Mouse (Mus musculus) spleen, postnatal 36 days (tissue): ENCODE results near the gene Tcam1.

Source experiments
- DNase-seq, 2 experiments: peaks; one replicate each; pipeline ENCODE4 v3.0.0; 2022; ENCODE audit warnings: low spot score in 2 of 2, mixed read lengths in 1 of 2

Gene Tcam1

GRCm38 (mm10) chr11:106318406-106319366 is 42.2 kb downstream of the Tcam1 start:
- DNase-seq, result peak; percentile 71 to 74

- DNase-seq, result peak; percentile 89 to 90
Measured at GRCm38 (mm10) chr11:106324858-106325257, 48.4 kb downstream of the Tcam1 start.

GRCm38 (mm10) chr11:106325566-106326206 is 49.2 kb downstream of the Tcam1 start:
- peak; percentile 83 to 87 for DNase-seq

- peak in 1 of 2 experiments; percentile 2 for DNase-seq
Measured at GRCm38 (mm10) chr11:106326475-106326874, 50.0 kb downstream of the Tcam1 start.

- no peak for DNase-seq
Measured at GRCm38 (mm10) chr11:106328521-106328920, 52.0 kb downstream of the Tcam1 start.

- DNase-seq, result no peak
Measured at GRCm38 (mm10) chr11:106329128-106329527, 52.7 kb downstream of the Tcam1 start.

GRCm38 (mm10) chr11:106329682-106330081 is 53.2 kb downstream of the Tcam1 start:
- peak; percentile 67 to 74 for DNase-seq

- DNase-seq, result no peak
Measured at GRCm38 (mm10) chr11:106332458-106332857, 56.0 kb downstream of the Tcam1 start.

GRCm38 (mm10) chr11:106334066-106334465 is 57.6 kb downstream of the Tcam1 start:
- DNase-seq, result no peak

- DNase-seq, result no peak
Measured at GRCm38 (mm10) chr11:106338029-106338428, 61.6 kb downstream of the Tcam1 start.
